Mouse (Mus musculus): ENCODE measurements around the gene Ccdc28a. TPM values are rescaled to one million over a fixed set of nuclear protein-coding genes. Genes with fewer than 3 reads are reported as not detected.

The Ccdc28a gene
- 8.6 and 10.9 TPM in 2 replicates for polyA plus RNA-seq (2015; fragmentation: Nextera tagmentation; extraction: Ambion mirVana)

- Histone ChIP-seq H3K4me3 (ENCODE audit: low read length) (peak within 1 kb of the TSS; percentile 81), H3K9me3 (replicated peaks; ENCODE audit: control insufficient read depth, low read length) (no peaks in the 10 kb centered on the region), H3K27ac (ENCODE audit: low read length) (peak within 1 kb of the TSS; percentile 73), H3K9ac (ENCODE audit: low read length) (peak within 1 kb of the TSS; percentile 80), H3K36me3 (ENCODE audit: control insufficient read depth, insufficient read depth) (no peaks in the 10 kb centered on the region), H3K4me1 (ENCODE audit: control insufficient read depth, insufficient read depth, low read length) (peaks cover 5% of the 10 kb centered on the region; the same call in 1 of the 2 replicates), H3K27me3 (ENCODE audit: control insufficient read depth, insufficient read depth, low read length) (no peaks in the 10 kb centered on the region), H3K4me2 (ENCODE audit: low read depth, low read length) (peak within 1 kb of the TSS; percentile 83)
- WGBS, result under 1% methylated on average over 41 of the region's 41 CpGs
- peak; percentile 96 for ATAC-seq (replicated peaks; ENCODE audit: extremely low read depth, insufficient read depth, low FRiP score)
Observed at GRCm38 (mm10) chr10:18234560-18235401, at the start of gene Ccdc28a. Gene Ccdc28a (minus strand): TSS chr10:18234998.

- Histone ChIP-seq H3K27me3 (ENCODE audit: control insufficient read depth, insufficient read depth, low read length) (no peaks in the 10 kb centered on the region), H3K36me3 (ENCODE audit: control insufficient read depth, insufficient read depth) (no peaks in the 10 kb centered on the region), H3K4me1 (ENCODE audit: control insufficient read depth, insufficient read depth, low read length) (no peaks in the 10 kb centered on the region), H3K9ac (ENCODE audit: low read length) (no peak overlapping the region), H3K4me3 (ENCODE audit: low read length) (no peak overlapping the region), H3K4me2 (ENCODE audit: low read depth, low read length) (no peak overlapping the region), H3K9me3 (replicated peaks; ENCODE audit: control insufficient read depth, low read length) (no peaks in the 10 kb centered on the region), H3K27ac (ENCODE audit: low read length) (no peak overlapping the region)
- ATAC-seq (replicated peaks; ENCODE audit: extremely low read depth, insufficient read depth, low FRiP score), result no peak
- WGBS, result 71% methylated on average over 5 of the region's 5 CpGs
Observed at GRCm38 (mm10) chr10:18283991-18284390, 49.2 kb upstream of the Ccdc28a start.

- Histone ChIP-seq H3K27me3 (ENCODE audit: control insufficient read depth, insufficient read depth, low read length) (no peaks in the 10 kb centered on the region), H3K4me1 (ENCODE audit: control insufficient read depth, insufficient read depth, low read length) (no peaks in the 10 kb centered on the region), H3K9ac (ENCODE audit: low read length) (no peak overlapping the region), H3K27ac (ENCODE audit: low read length) (no peak overlapping the region), H3K4me3 (ENCODE audit: low read length) (no peak overlapping the region), H3K4me2 (ENCODE audit: low read depth, low read length) (no peak overlapping the region), H3K9me3 (replicated peaks; ENCODE audit: control insufficient read depth, low read length) (no peaks in the 10 kb centered on the region), H3K36me3 (ENCODE audit: control insufficient read depth, insufficient read depth) (no peaks in the 10 kb centered on the region)
- WGBS, result 72% methylated on average over 4 of the region's 4 CpGs
- no peak for ATAC-seq (replicated peaks; ENCODE audit: extremely low read depth, insufficient read depth, low FRiP score)
Observed at GRCm38 (mm10) chr10:18276090-18276734, 41.4 kb upstream of the Ccdc28a start.

GRCm38 (mm10) chr10:18251345-18251744 lies 16.5 kb upstream of the Ccdc28a start:
- H3K27me3 ChIP-seq (ENCODE audit: control insufficient read depth, insufficient read depth, low read length), result no peaks in the 10 kb centered on the region
- no peak overlapping the region for H3K4me2 ChIP-seq (ENCODE audit: low read depth, low read length)
- whole genome bisulfite sequencing, result 63% methylated on average over 4 of the region's 4 CpGs
- no peaks in the 10 kb centered on the region for H3K36me3 ChIP-seq (ENCODE audit: control insufficient read depth, insufficient read depth)
- no peaks in the 10 kb centered on the region for H3K4me1 ChIP-seq (ENCODE audit: control insufficient read depth, insufficient read depth, low read length)
- H3K9me3 ChIP-seq (replicated peaks; ENCODE audit: control insufficient read depth, low read length), result no peaks in the 10 kb centered on the region
- no peak overlapping the region for H3K4me3 ChIP-seq (ENCODE audit: low read length)
- no peak overlapping the region for H3K27ac ChIP-seq (ENCODE audit: low read length)
- ATAC-seq (replicated peaks; ENCODE audit: extremely low read depth, insufficient read depth, low FRiP score), result no peak
- no peak overlapping the region for H3K9ac ChIP-seq (ENCODE audit: low read length)

- no peaks in the 10 kb centered on the region for H3K4me1 ChIP-seq (ENCODE audit: control insufficient read depth, insufficient read depth, low read length)
- WGBS, result 53% methylated on average over 2 of the region's 2 CpGs
Observed at GRCm38 (mm10) chr10:18243614-18244013, 8.8 kb upstream of the Ccdc28a start.

GRCm38 (mm10) chr10:18237191-18237590 lies 2.4 kb upstream of the Ccdc28a start:
- 81% methylated on average over 7 of the region's 7 CpGs for WGBS
- H3K27ac ChIP-seq (ENCODE audit: low read length), result no peak overlapping the region
- no peaks in the 10 kb centered on the region for H3K27me3 ChIP-seq (ENCODE audit: control insufficient read depth, insufficient read depth, low read length)
- H3K4me2 ChIP-seq (ENCODE audit: low read depth, low read length), result no peak overlapping the region
- peaks cover 5% of the 10 kb centered on the region; the same call in 1 of the 2 replicates for H3K4me1 ChIP-seq (ENCODE audit: control insufficient read depth, insufficient read depth, low read length)
- ATAC-seq (replicated peaks; ENCODE audit: extremely low read depth, insufficient read depth, low FRiP score), result no peak
- no peak overlapping the region for H3K4me3 ChIP-seq (ENCODE audit: low read length)
- H3K9me3 ChIP-seq (replicated peaks; ENCODE audit: control insufficient read depth, low read length), result no peaks in the 10 kb centered on the region
- H3K36me3 ChIP-seq (ENCODE audit: control insufficient read depth, insufficient read depth), result no peaks in the 10 kb centered on the region
- H3K9ac ChIP-seq (ENCODE audit: low read length), result no peak overlapping the region

More at GRCm38 (mm10) chr10:18243614-18244013, 8.8 kb upstream of the Ccdc28a start:
- no peak for ATAC-seq (replicated peaks; ENCODE audit: extremely low read depth, insufficient read depth, low FRiP score)
- Histone ChIP-seq H3K9me3 (replicated peaks; ENCODE audit: control insufficient read depth, low read length) (no peaks in the 10 kb centered on the region), H3K4me2 (ENCODE audit: low read depth, low read length) (no peak overlapping the region), H3K27ac (ENCODE audit: low read length) (no peak overlapping the region), H3K27me3 (ENCODE audit: control insufficient read depth, insufficient read depth, low read length) (no peaks in the 10 kb centered on the region), H3K4me3 (ENCODE audit: low read length) (no peak overlapping the region), H3K36me3 (ENCODE audit: control insufficient read depth, insufficient read depth) (no peaks in the 10 kb centered on the region), H3K9ac (ENCODE audit: low read length) (no peak overlapping the region)

- no peaks in the 10 kb centered on the region for H3K36me3 ChIP-seq (ENCODE audit: control insufficient read depth, insufficient read depth)
Observed at GRCm38 (mm10) chr10:18236328-18236927, 1.6 kb upstream of the Ccdc28a start.

GRCm38 (mm10) chr10:18235402-18235747 lies 577 bp upstream of the Ccdc28a start:
- Histone ChIP-seq H3K9me3 (replicated peaks; ENCODE audit: control insufficient read depth, low read length) (no peaks in the 10 kb centered on the region), H3K27ac (ENCODE audit: low read length) (no peak overlapping the region)

More at GRCm38 (mm10) chr10:18236328-18236927, 1.6 kb upstream of the Ccdc28a start:
- ATAC-seq (replicated peaks; ENCODE audit: extremely low read depth, insufficient read depth, low FRiP score), result no peak
- Histone ChIP-seq H3K4me3 (ENCODE audit: low read length) (no peak overlapping the region), H3K9ac (ENCODE audit: low read length) (no peak overlapping the region), H3K27ac (ENCODE audit: low read length) (no peak overlapping the region), H3K4me1 (ENCODE audit: control insufficient read depth, insufficient read depth, low read length) (peaks cover 5% of the 10 kb centered on the region; the same call in 1 of the 2 replicates), H3K9me3 (replicated peaks; ENCODE audit: control insufficient read depth, low read length) (no peaks in the 10 kb centered on the region), H3K4me2 (ENCODE audit: low read depth, low read length) (no peak overlapping the region), H3K27me3 (ENCODE audit: control insufficient read depth, insufficient read depth, low read length) (no peaks in the 10 kb centered on the region)
- WGBS, result 77% methylated on average over 5 of the region's 5 CpGs

More at GRCm38 (mm10) chr10:18235402-18235747, 577 bp upstream of the Ccdc28a start:
- H3K4me2 ChIP-seq (ENCODE audit: low read depth, low read length), result peak overlapping the region; percentile 83
- H3K27me3 ChIP-seq (ENCODE audit: control insufficient read depth, insufficient read depth, low read length), result no peaks in the 10 kb centered on the region
- 9% methylated on average over 14 of the region's 14 CpGs for WGBS
- ATAC-seq (replicated peaks; ENCODE audit: extremely low read depth, insufficient read depth, low FRiP score), result no peak
- peaks cover 5% of the 10 kb centered on the region; the same call in 1 of the 2 replicates for H3K4me1 ChIP-seq (ENCODE audit: control insufficient read depth, insufficient read depth, low read length)
- H3K4me3 ChIP-seq (ENCODE audit: low read length), result peak overlapping the region; percentile 81
- H3K9ac ChIP-seq (ENCODE audit: low read length), result peak overlapping the region; percentile 80
- no peaks in the 10 kb centered on the region for H3K36me3 ChIP-seq (ENCODE audit: control insufficient read depth, insufficient read depth)

Data from heart, embryonic 16.5 days (tissue).